Comparison of ENCODE assay signal across 38 mouse cellular contexts in genomic region chr15:79268521-79268920, GRCm38 (mm10). TPM values are rescaled to one million over a fixed set of nuclear protein-coding genes. Genes with fewer than 3 reads are reported as not detected.
"Had no signal": no experiment of that assay in that cellular context is flagged by ENCODE, and none has a peak within 500 bp of the region (broad histone marks: within the 10 kb centered on the region; RNA-seq: fewer than 3 reads in every experiment).

No protein-coding gene starts in this region.

- H3K4me2 ChIP-seq: heart, embryonic 11.5 days; heart, embryonic 12.5 days; heart, embryonic 13.5 days; heart, embryonic 15.5 days; hindbrain, embryonic 12.5 days; hindbrain, embryonic 13.5 days; hindbrain, embryonic 14.5 days; hindbrain, embryonic 15.5 days; intestine, embryonic 15.5 days; kidney, embryonic 15.5 days had no signal

- H3K9ac ChIP-seq: heart, embryonic 12.5 days; heart, embryonic 13.5 days; heart, embryonic 15.5 days; hindbrain, embryonic 12.5 days; hindbrain, embryonic 13.5 days; hindbrain, embryonic 14.5 days; hindbrain, embryonic 15.5 days; intestine, embryonic 15.5 days; kidney, embryonic 15.5 days had no signal

- H3K9me3 ChIP-seq: heart, embryonic 10.5 days; heart, embryonic 13.5 days; heart, embryonic 15.5 days; hindbrain, embryonic 10.5 days; hindbrain, embryonic 12.5 days; hindbrain, embryonic 13.5 days; hindbrain, embryonic 15.5 days; intestine, embryonic 15.5 days; kidney, embryonic 15.5 days had no signal

- ATAC-seq: hindbrain, embryonic 16.5 days; hindbrain, postnatal 0 days; inflammation-experienced regulatory T-cells, adult 6 months; intestine, embryonic 15.5 days; intestine, embryonic 16.5 days; intestine, postnatal 0 days had no signal

- H3K27ac ChIP-seq: heart, embryonic 10.5 days; heart, embryonic 13.5 days; heart, embryonic 15.5 days; hindbrain, embryonic 10.5 days; hindbrain, embryonic 12.5 days; hindbrain, embryonic 13.5 days; hindbrain, embryonic 14.5 days; hindbrain, embryonic 15.5 days; hindbrain, postnatal 0 days; intestine, embryonic 15.5 days; kidney, embryonic 15.5 days; kidney, postnatal 0 days; layer of hippocampus, adult 2 months; left cerebral cortex, adult 2 months had no signal

- DNase-seq: heart, postnatal 10 days; heart, postnatal 14 days; heart, postnatal 36 days; kidney, adult 11 months; kidney, adult 18-20 months; kidney, adult 2 months; kidney, adult 8-10 months; kidney, adult 9 months; kidney, postnatal 10 days; kidney, postnatal 14 days; kidney, postnatal 25 days; kidney, postnatal 36 days; kidney, postnatal 4 days; layer of hippocampus, adult 9-11 months; layer of hippocampus, postnatal 36 days had no signal

- H3K4me3 ChIP-seq: heart, embryonic 10.5 days; heart, embryonic 12.5 days; heart, embryonic 13.5 days; heart, embryonic 15.5 days; hindbrain, embryonic 10.5 days; hindbrain, embryonic 12.5 days; hindbrain, embryonic 13.5 days; hindbrain, embryonic 15.5 days; intestine, embryonic 15.5 days; kidney, embryonic 15.5 days; layer of hippocampus, adult 2 months; left cerebral cortex, adult 2 months had no signal

- H3K36me3 ChIP-seq: heart, embryonic 10.5 days; heart, embryonic 12.5 days; heart, embryonic 13.5 days; heart, embryonic 15.5 days; hindbrain, embryonic 10.5 days; hindbrain, embryonic 12.5 days; hindbrain, embryonic 13.5 days; hindbrain, embryonic 15.5 days; intestine, embryonic 15.5 days; kidney, embryonic 15.5 days had no signal

RNA-seq across cellular contexts. Expression of gene Slc16a8, which starts 14.0 kb away (rescaled TPM):
- total RNA-seq: hematopoietic stem cell, adult 5-6 weeks; layer of hippocampus, adult 2 months; layer of hippocampus, postnatal 25 days; left cerebral cortex, adult 18-20 months had no signal
- polyA plus RNA-seq: inflammation-experienced regulatory T-cells, adult 6 months; intestine, embryonic 16.5 days; intestine, postnatal 0 days; kidney, postnatal 0 days had no signal

RNA-seq across cellular contexts. Expression of gene Gm49486, which starts 39.3 kb away (rescaled TPM):
- total RNA-seq: hematopoietic stem cell, adult 5-6 weeks had no signal
- polyA plus RNA-seq: inflammation-experienced regulatory T-cells, adult 6 months had no signal
